ENCODE assay signal across 8 mouse cellular contexts in the genomic region with DNA sequence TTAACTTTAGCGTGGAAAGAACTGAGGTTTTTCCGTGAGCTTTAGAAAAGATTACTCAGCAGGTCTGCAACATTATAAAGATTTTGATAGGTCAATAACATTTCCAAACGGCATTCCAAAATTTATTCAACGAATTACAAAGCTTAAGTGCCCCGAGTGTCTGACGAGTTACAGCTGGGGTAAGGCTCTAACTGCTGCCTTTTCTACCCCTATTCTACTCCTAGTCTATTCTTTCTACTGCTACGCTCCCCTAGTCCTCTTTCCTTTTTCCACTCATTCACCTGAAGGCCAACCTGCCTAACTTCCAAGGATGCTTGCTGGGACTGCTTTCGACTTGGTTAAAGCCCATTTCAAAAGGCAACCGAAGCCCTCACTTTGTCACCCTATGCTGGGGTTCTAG. TPM values are rescaled to one million over a fixed set of nuclear protein-coding genes. Genes with fewer than 3 reads are reported as not detected.
DNase-seq lines count a peak whose midpoint lies in the region; ATAC-seq and TF ChIP-seq lines count a peak whose summit lies in the region.

No protein-coding gene starts in this region.

- no peaks in the 10 kb centered on the region for H3K9me3 ChIP-seq in neural tube, embryonic 11.5 days (ENCODE audit: control insufficient read depth, low read length)
- H3K9me3 ChIP-seq in limb, embryonic 12.5 days, result no peaks in the 10 kb centered on the region
- no peaks in the 10 kb centered on the region for H3K9me3 ChIP-seq in stomach, embryonic 14.5 days (ENCODE audit: control insufficient read depth, low read depth, low read length)

- TF ChIP-seq CTCF in cerebellum, adult 2 months (IDR thresholded peaks at IDR 0.05; ENCODE audit: borderline replicate concordance, insufficient read depth, low read depth, low read length), result no peak

- H3K4me2 ChIP-seq in neural tube, embryonic 11.5 days (ENCODE audit: low read depth), result peak overlapping the region; percentile 79
- peak overlapping the region; percentile 68 for H3K4me2 ChIP-seq in limb, embryonic 12.5 days
- H3K4me2 ChIP-seq in stomach, embryonic 14.5 days (replicated peaks; ENCODE audit: low read depth, low read length), result peak overlapping the region; percentile 78

- DNase-seq in cerebellum, adult 2 months, result no peak
- DNase-seq in cerebellum, adult 9-10 months, result no peak
- DNase-seq in neural tube, embryonic 11.5 days (ENCODE audit: low spot score), result no peak
- no peak for DNase-seq in neural tube, embryonic 10.5 days (ENCODE audit: extremely low spot score, low spot score)
- no peak for DNase-seq in layer of hippocampus, postnatal 14 days (ENCODE audit: low spot score in 2 of 2)
- DNase-seq in c-Kit-positive CD71-positive TER-119-positive erythroid progenitor cells, embryonic 14.5 days (ENCODE audit: low spot score), result no peak

- peak overlapping the region; percentile 57 for H3K9ac ChIP-seq in neural tube, embryonic 11.5 days (ENCODE audit: low read length)
- H3K9ac ChIP-seq in limb, embryonic 12.5 days (replicated peaks), result peak overlapping the region; percentile 67
- peak overlapping the region; percentile 54 for H3K9ac ChIP-seq in stomach, embryonic 14.5 days (replicated peaks; ENCODE audit: low read depth, low read length)

- no peaks in the 10 kb centered on the region for H3K27me3 ChIP-seq in cerebellum, adult 2 months (ENCODE audit: control insufficient read depth, insufficient read depth, low read length)
- H3K27me3 ChIP-seq in neural tube, embryonic 11.5 days (ENCODE audit: control insufficient read depth, insufficient read depth, low read length), result no peaks in the 10 kb centered on the region
- H3K27me3 ChIP-seq in limb, embryonic 12.5 days, result no peaks in the 10 kb centered on the region
- H3K27me3 ChIP-seq in stomach, embryonic 14.5 days (ENCODE audit: control insufficient read depth, insufficient read depth, low read length), result no peaks in the 10 kb centered on the region

- H3K27ac ChIP-seq in cerebellum, adult 2 months (ENCODE audit: insufficient read depth, low read length), result peak overlapping the region; percentile 74
- no peak overlapping the region for H3K27ac ChIP-seq in neural tube, embryonic 11.5 days (ENCODE audit: low read depth, low read length)
- peak overlapping the region; percentile 53; the same call in 1 of the 2 replicates for H3K27ac ChIP-seq in limb, embryonic 12.5 days
- H3K27ac ChIP-seq in stomach, embryonic 14.5 days (ENCODE audit: low read length), result peak overlapping the region; percentile 71

- H3K4me3 ChIP-seq in cerebellum, adult 2 months (replicated peaks; ENCODE audit: insufficient read depth, low read depth, low read length), result peak overlapping the region; percentile 98
- H3K4me3 ChIP-seq in neural tube, embryonic 11.5 days (ENCODE audit: low read depth, low read length), result peak overlapping the region; percentile 59
- H3K4me3 ChIP-seq in limb, embryonic 12.5 days (replicated peaks), result peak overlapping the region; percentile 57
- H3K4me3 ChIP-seq in stomach, embryonic 14.5 days (ENCODE audit: low read depth, low read length), result peak overlapping the region; percentile 64

- H3K4me1 ChIP-seq in cerebellum, adult 2 months (ENCODE audit: control insufficient read depth, insufficient read depth, low read length), result peaks cover 3% of the 10 kb centered on the region; the same call in 1 of the 2 replicates
- H3K4me1 ChIP-seq in neural tube, embryonic 11.5 days (ENCODE audit: control insufficient read depth, insufficient read depth, low read length), result peaks cover 4% of the 10 kb centered on the region; the same call in 1 of the 2 replicates
- no peaks in the 10 kb centered on the region; the same call in 1 of the 2 replicates for H3K4me1 ChIP-seq in limb, embryonic 12.5 days (replicated peaks)
- no peaks in the 10 kb centered on the region for H3K4me1 ChIP-seq in stomach, embryonic 14.5 days (ENCODE audit: control insufficient read depth, insufficient read depth, low read length)

- TF ChIP-seq POLR2A in cerebellum, adult 2 months (IDR thresholded peaks at IDR 0.05; ENCODE audit: borderline replicate concordance, insufficient read depth, low read length), result no peak

- 20% methylated on average over 9 of the region's 9 CpGs for WGBS in cerebellum, adult 2 months
- WGBS in neural tube, embryonic 11.5 days, result 30% methylated on average over 9 of the region's 9 CpGs
- 30% methylated on average over 9 of the region's 9 CpGs for WGBS in limb, embryonic 12.5 days
- 12% methylated on average over 9 of the region's 9 CpGs for WGBS in stomach, embryonic 14.5 days

- H3K36me3 ChIP-seq in neural tube, embryonic 11.5 days (ENCODE audit: control insufficient read depth, insufficient read depth, low read length), result peaks cover 3% of the 10 kb centered on the region; the same call in 1 of the 2 replicates
- H3K36me3 ChIP-seq in limb, embryonic 12.5 days, result peaks cover 16% of the 10 kb centered on the region
- peaks cover 4% of the 10 kb centered on the region; the same call in 1 of the 2 replicates for H3K36me3 ChIP-seq in stomach, embryonic 14.5 days (ENCODE audit: control insufficient read depth, insufficient read depth, low read length)

- peak; percentile 22; the same call in 1 of the 2 replicates for ATAC-seq in neural tube, embryonic 11.5 days (ENCODE audit: insufficient read depth, low FRiP score, low TSS enrichment)
- ATAC-seq in limb, embryonic 12.5 days (ENCODE audit: insufficient number of reproducible peaks, insufficient read depth, low FRiP score, low TSS enrichment, low read depth), result peak; percentile 11; the same call in 1 of the 2 replicates
- ATAC-seq in stomach, embryonic 14.5 days (ENCODE audit: insufficient number of reproducible peaks, insufficient read depth, low FRiP score, low read depth), result peak; percentile 8; the same call in 1 of the 2 replicates

RNA-seq across cellular contexts. Expression of gene Ccdc173, which starts 0.4 kb away (rescaled TPM):
- polyA plus RNA-seq in cerebellum, adult 2 months (2012; rRNA removed), result 2.2 and 2.4 TPM in 2 replicates
- 2.8 and 2.9 TPM in 2 replicates for polyA plus RNA-seq in neural tube, embryonic 11.5 days (2014; fragmentation: Nextera tagmentation; extraction: Ambion mirVana)
- polyA plus RNA-seq in limb, embryonic 12.5 days (2016; fragmentation: Nextera tagmentation; extraction: Ambion mirVana), result 2.7 and 3.0 TPM in 2 replicates
- polyA plus RNA-seq in stomach, embryonic 14.5 days (2014; fragmentation: Nextera tagmentation; extraction: Ambion mirVana), result 2.4 and 2.5 TPM in 2 replicates
- 1 to 10 TPM; 2.7 to 2.8 TPM for total RNA-seq in layer of hippocampus, postnatal 14 days (2021)

RNA-seq across cellular contexts. Expression of gene Phospho2, which starts 0.4 kb away (rescaled TPM):
- 48.8 and 51.7 TPM in 2 replicates for polyA plus RNA-seq in cerebellum, adult 2 months (2012; rRNA removed)
- polyA plus RNA-seq in neural tube, embryonic 11.5 days (2014; fragmentation: Nextera tagmentation; extraction: Ambion mirVana), result 39.3 and 40.5 TPM in 2 replicates
- polyA plus RNA-seq in limb, embryonic 12.5 days (2016; fragmentation: Nextera tagmentation; extraction: Ambion mirVana), result 28.3 and 28.4 TPM in 2 replicates
- polyA plus RNA-seq in stomach, embryonic 14.5 days (2014; fragmentation: Nextera tagmentation; extraction: Ambion mirVana), result 21.8 and 24.8 TPM in 2 replicates
- 10 to 100 TPM; 19.0 to 21.7 TPM for total RNA-seq in layer of hippocampus, postnatal 14 days (2021)

RNA-seq across cellular contexts. Expression of gene Klhl23, which starts 32.8 kb away (rescaled TPM):
- polyA plus RNA-seq in cerebellum, adult 2 months (2012; rRNA removed), result 25.6 and 28.8 TPM in 2 replicates
- 35.5 and 35.8 TPM in 2 replicates for polyA plus RNA-seq in neural tube, embryonic 11.5 days (2014; fragmentation: Nextera tagmentation; extraction: Ambion mirVana)
- polyA plus RNA-seq in limb, embryonic 12.5 days (2016; fragmentation: Nextera tagmentation; extraction: Ambion mirVana), result 35.6 and 37.5 TPM in 2 replicates
- polyA plus RNA-seq in stomach, embryonic 14.5 days (2014; fragmentation: Nextera tagmentation; extraction: Ambion mirVana), result 42.8 and 47.3 TPM in 2 replicates
- 10 to 100 TPM; 60.8 to 63.5 TPM for total RNA-seq in layer of hippocampus, postnatal 14 days (2021)
